Mouse (Mus musculus) gastrocnemius, postnatal 36 days (tissue): ENCODE results near the gene Tcf7l2. TPM values are rescaled to one million over a fixed set of nuclear protein-coding genes. Genes with fewer than 3 reads are reported as not detected.

Source experiments
- DNase-seq, 2 experiments: peaks; one replicate each; pipeline ENCODE4 v3.0.0; 2022
- intact Hi-C: fragments of 180-260 bp; cut with DNase I; formaldehyde crosslinking; loops from one replicate; pipeline ENCODE4 v1.15.1; 2025
- long read RNA-seq, 2 experiments: library from polyadenylated mRNA; stranded (forward); transcript quantifications; one replicate each; pipeline ENCODE4 v2.0.0; 2021
- total RNA-seq, 2 experiments: library from RNA; stranded (reverse); gene quantifications; 2 replicates each; pipeline ENCODE4 v1.2.3; 2021

Gene Tcf7l2
- total RNA-seq: 1 to 10 TPM; 6.6 to 9.7 TPM
- long read RNA-seq, experiment 1, partial matches to known transcripts: 1 of 3 reads
- long read RNA-seq, experiment 1, other reads (novel, unspliced or antisense): 2 of 3 reads
- long read RNA-seq, experiment 2: 0 reads

GRCm38 (mm10) chr19:55741439-55741928, at the start of gene Tcf7l2:
TSS of gene Tcf7l2 (plus strand) at chr19:55741820.
- DNase-seq: peak; percentile 84 to 91
- intact Hi-C loops: loop anchor here (5.0 to 10.0 kb wide), 4 partner anchors 63 to 151 kb away; no protein-coding TSS in a partner anchor

DNA sequence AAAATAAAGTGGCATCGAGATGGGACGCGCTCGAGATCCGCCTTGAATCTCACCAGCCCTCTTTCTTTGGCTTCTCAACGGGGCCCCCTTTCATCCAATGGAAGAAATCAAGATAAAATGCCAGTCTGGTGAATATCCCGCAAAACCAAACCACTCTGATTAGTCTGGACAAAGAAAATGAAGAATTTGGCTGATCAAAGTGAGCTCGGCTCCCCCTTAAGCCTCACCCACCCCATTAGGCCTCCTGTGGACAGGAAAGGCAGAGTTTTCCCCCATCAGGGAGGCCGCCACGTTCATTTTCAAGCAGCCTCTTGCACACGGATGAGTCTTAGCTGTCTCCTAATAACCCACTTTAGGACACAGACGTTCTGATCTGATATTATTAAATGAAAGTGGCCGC, 47.0 kb upstream of the Tcf7l2 start:
- intact Hi-C loops: no loop called here
- DNase-seq: no peak

DNA sequence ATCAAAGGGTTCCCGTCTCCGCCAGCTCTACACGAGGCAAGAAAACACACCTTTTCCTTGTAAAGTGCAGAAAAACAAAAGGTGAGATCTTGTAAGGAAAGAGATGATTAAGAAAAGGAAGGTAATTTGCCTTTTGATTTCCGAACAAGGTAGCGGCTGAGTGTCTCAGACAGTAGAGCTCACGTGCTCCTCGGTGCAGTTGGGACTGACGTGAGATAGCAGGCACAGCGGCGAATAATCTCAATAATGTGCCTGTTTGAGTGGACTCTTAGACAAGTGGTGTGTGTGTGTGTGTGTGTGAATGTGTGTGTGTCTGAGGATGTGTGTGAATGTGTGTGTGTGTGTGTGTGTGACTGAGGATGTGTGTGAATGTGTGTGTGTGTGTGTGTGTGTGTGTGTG, 46.2 kb upstream of the Tcf7l2 start:
- no peak for DNase-seq
- intact Hi-C loops: no loop called here

GRCm38 (mm10) chr19:55698892-55699291, 42.7 kb upstream of the Tcf7l2 start:
- DNase-seq: no peak
- intact Hi-C loops: no loop called here

DNA sequence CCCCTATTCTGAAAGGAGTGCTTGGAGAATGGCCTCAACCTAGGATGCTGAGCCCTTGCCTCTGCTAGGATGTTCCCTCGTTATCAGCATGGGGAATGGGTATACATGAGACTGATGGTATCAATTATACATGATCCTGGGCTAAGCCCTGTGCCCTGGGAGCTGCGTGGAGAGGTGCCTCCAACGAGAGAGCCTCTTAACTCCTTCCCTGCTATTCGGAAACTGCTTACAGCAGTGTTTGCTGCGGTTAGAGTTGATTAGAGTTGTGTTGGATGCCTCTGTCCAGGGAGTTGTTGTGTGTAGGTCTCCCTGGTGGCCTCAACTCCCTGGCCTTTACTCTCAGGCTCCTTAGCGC, 41.4 kb upstream of the Tcf7l2 start:
- intact Hi-C loops: no loop called here
- no peak for DNase-seq

- no peak for DNase-seq
- intact Hi-C loops: no loop called here
These were observed 40.9 kb upstream of the Tcf7l2 start for GRCm38 (mm10) chr19:55700569-55701282.

DNA sequence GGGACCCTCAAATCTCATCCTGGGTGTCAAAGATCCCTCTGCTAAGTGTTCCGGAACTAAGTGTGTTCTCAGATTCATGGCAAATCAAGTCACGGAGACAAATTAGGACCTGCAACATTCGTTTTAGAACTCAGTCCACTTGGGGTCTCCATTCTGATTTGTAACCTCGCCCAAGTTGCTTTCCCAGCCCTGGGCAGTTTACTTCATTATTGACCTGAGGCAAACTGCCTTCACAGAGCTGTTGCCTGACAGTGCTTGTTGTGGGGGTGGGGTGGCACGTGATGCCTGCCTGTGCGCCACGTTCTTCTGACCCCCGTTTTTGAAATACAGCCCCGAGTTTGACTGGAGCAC, 40.4 kb upstream of the Tcf7l2 start:
- no peak for DNase-seq
- intact Hi-C loops: no loop called here

DNA sequence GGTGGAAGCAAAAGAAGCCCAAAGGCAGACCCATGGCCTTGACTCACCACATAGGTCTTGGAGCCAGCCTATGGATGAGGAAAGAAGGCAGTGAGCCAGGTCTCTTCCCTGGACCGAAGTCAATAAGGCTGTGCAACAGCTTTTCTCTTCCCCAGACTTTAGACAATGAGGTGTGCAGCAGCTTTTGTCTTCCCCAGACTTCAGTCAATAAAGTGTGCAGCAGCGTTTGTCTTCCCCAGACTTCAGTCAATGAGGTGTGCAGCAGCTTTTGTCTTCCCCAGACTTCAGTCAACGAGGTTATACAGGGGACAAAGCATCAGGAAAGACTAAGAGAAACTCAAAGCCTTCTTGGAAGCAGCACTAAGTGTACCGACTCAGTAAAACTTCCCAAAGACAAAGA, 39.5 kb upstream of the Tcf7l2 start:
- DNase-seq: no peak
- intact Hi-C loops: no loop called here

- DNase-seq: no peak
- intact Hi-C loops: no loop called here
These were observed 38.9 kb upstream of the Tcf7l2 start for GRCm38 (mm10) chr19:55702716-55703115.

DNA sequence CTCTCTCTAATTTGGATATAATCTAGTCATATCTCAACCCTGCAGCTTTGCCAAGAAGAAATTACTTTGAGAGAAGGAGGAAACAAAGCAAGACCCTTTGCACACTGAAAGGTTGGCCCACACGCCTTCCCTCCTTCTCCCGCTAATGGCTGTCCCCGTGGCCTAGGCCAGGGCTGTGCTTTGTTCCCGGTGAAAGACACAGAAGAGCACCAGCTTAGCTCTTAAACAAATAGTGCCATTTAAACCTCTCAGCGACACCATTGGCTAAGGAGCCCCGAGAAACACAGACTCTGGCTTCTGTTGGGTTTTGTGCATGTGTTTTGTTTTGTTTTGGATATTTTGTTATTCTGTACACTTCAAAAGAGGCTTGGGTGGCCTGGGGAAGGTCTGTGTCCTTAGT, 37.5 kb upstream of the Tcf7l2 start:
- intact Hi-C loops: no loop called here

GRCm38 (mm10) chr19:55706300-55706699, 35.3 kb upstream of the Tcf7l2 start:
- intact Hi-C loops: no loop called here
- DNase-seq: no peak

More for the DNA sequence above, 37.5 kb upstream of the Tcf7l2 start:
- DNase-seq: no peak

DNA sequence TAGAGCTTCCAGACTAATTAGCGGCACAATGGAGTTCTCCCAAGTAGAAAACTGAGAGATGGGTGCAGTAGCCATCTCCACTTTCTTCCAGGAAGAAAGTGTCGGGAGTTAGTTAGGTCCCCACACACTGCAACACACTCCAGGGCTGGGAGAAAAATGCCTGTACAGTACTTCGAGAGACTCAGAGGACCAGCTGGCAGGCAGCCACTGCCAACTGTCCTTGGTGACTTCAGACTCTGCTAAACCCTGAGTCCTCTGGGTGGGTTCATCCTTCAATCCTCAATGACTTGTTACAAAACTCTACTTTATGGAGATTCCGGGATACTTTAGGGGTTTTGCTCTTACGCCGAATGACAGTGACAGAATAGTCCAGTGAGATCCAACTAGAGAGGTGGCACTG, 34.8 kb upstream of the Tcf7l2 start:
- no peak for DNase-seq
- intact Hi-C loops: no loop called here

- intact Hi-C loops: no loop called here
These were observed 33.5 kb upstream of the Tcf7l2 start for GRCm38 (mm10) chr19:55708031-55708554.

DNA sequence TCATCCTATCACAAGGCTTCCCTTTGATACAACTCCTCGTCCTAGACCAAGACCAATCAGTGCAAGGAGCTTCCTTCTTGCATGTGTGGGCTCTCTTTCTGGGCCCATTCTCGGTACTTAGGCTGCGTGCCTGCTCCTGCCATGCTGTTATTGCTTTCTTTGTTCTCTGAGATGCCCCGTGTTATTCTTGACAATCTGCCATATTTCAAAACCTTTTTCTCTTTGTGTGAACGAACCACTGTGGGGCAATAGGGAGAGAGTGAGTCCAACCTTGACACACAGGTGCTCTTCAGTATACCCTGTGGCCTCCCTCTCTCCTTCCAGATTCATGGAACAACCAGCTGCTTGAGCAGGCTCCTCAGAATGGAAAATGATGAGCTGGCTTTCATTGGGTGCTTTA, 30.8 kb upstream of the Tcf7l2 start:
- no peak for DNase-seq
- intact Hi-C loops: no loop called here

More at GRCm38 (mm10) chr19:55708031-55708554, 33.5 kb upstream of the Tcf7l2 start:
- no peak for DNase-seq

GRCm38 (mm10) chr19:55711701-55712100, 29.9 kb upstream of the Tcf7l2 start:
- intact Hi-C loops: no loop called here

DNA sequence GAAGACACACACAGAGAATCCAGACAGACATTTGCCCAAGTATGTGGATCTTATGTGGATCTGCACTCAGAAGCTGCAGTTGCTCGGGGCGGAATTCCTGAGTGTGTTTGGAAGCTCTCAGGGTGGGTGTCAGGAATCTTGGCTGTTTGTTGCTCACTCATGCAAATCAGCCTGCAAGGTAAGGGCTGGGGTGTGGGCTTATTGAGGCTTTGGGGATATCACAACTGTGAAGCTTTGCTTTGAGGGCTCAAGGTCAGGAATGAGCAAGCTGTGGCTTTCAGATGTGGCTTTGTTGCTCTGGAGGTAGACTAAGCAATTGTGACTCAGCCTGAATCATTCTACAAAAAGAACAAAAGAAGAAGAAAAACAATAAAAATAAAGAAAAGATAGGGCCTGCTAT, 28.9 kb upstream of the Tcf7l2 start:
- no peak for DNase-seq
- intact Hi-C loops: no loop called here

More at GRCm38 (mm10) chr19:55711701-55712100, 29.9 kb upstream of the Tcf7l2 start:
- DNase-seq: no peak

- no peak for DNase-seq
- intact Hi-C loops: no loop called here
These were observed 27.6 kb upstream of the Tcf7l2 start for GRCm38 (mm10) chr19:55714015-55714414.

GRCm38 (mm10) chr19:55714665-55715064, 27.0 kb upstream of the Tcf7l2 start:
- intact Hi-C loops: no loop called here
- DNase-seq: no peak

DNA sequence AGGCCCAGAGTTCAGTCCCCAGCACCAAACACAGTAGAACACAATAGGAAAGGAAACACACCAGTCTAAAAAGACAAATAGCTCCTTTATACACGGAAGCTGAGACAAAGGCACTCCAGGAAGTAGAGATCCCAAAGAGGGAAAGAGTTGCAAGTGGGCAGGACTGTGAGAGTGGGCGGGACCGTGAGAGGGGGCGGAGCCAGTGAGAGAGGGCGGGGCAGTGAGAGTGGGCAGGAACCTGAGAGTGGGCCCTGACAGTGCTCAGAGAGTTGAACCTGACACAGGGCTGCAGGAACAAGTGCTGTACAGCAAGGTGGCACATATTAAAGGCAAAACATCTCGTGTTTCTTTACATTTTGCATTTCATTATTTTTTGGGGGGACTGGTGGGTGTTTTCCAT, 22.5 kb upstream of the Tcf7l2 start:
- intact Hi-C loops: no loop called here
- DNase-seq: no peak

GRCm38 (mm10) chr19:55719524-55720408, 21.9 kb upstream of the Tcf7l2 start:
- intact Hi-C loops: no loop called here
- DNase-seq: no peak

DNA sequence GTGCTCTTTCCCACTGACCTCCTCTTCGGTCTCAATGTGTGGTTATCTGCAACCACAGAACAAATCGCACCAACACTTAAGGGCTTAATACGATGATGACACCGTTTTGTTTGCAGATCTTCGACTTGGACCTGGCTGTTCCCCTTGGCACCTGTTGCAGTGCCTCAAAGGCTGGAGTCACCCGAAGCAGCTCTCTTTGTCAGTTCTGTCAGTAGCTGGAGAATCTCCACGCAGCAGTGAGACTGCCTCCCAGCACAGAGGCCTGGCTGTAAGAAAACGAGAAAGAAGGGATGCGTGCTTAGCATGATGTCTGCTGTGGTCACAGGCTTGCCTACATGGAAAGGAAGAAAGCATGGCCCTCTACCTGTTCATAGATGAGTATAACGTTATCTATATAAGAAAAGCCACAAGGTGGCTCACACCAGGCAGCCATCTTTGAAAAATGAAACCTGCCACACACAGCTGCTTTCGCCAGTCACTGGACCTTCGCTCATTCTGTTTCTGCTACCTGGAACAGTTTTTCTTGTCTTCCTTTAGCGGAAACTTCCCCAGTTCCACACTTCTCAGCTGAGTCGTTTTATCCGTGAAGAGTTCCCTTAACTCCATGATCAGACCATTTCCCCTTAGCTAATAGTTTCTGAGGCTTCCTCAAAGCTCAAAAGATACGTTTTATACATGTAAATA, 21.1 kb upstream of the Tcf7l2 start:
- DNase-seq: no peak
- intact Hi-C loops: no loop called here
